Mouse (Mus musculus): ENCODE results near the gene Acss2.
"Not testable (repeated sequence)": the region's sequence is repeated elsewhere in the genome, so short reads cannot be mapped to it uniquely, and the experiment has no call there.

The Acss2 gene

GRCm38 (mm10) chr2:155585486-155585885 lies 67.7 kb downstream of the Acss2 start:
- intact Hi-C loops (cut with DNase I) = no loop called here

- intact Hi-C loops (cut with DNase I) = no loop called here
Observed at GRCm38 (mm10) chr2:155588136-155588535, 70.4 kb downstream of the Acss2 start.

- intact Hi-C loops (cut with DNase I) = no loop called here
Observed at GRCm38 (mm10) chr2:155589521-155589920, 71.8 kb downstream of the Acss2 start.

- intact Hi-C loops (cut with DNase I) = no loop called here
Observed at GRCm38 (mm10) chr2:155590876-155591275, 73.1 kb downstream of the Acss2 start.

GRCm38 (mm10) chr2:155591676-155592075 lies 73.9 kb downstream of the Acss2 start:
- intact Hi-C loops (cut with DNase I) = no loop called here

- intact Hi-C loops (cut with DNase I) = no loop called here
Observed at GRCm38 (mm10) chr2:155592137-155592853, 74.5 kb downstream of the Acss2 start, which contains the start of gene Gss. Gene Gss, minus strand, starts transcription at chr2:155592810.

GRCm38 (mm10) chr2:155592854-155593283 lies 75.1 kb downstream of the Acss2 start:
- intact Hi-C loops (cut with DNase I) = no loop called here

- intact Hi-C loops (cut with DNase I) = no loop called here
Observed at GRCm38 (mm10) chr2:155595516-155595915, 77.8 kb downstream of the Acss2 start.

- intact Hi-C loops (cut with DNase I) = no loop called here
Observed at GRCm38 (mm10) chr2:155603707-155604106, 86.0 kb downstream of the Acss2 start.

- intact Hi-C loops (cut with DNase I) = no loop called here
Observed at GRCm38 (mm10) chr2:155604560-155605235, 87.0 kb downstream of the Acss2 start.

GRCm38 (mm10) chr2:155605236-155605589 lies 87.5 kb downstream of the Acss2 start:
- intact Hi-C loops (cut with DNase I) = not testable (repeated sequence)

GRCm38 (mm10) chr2:155606360-155606759 lies 88.6 kb downstream of the Acss2 start:
- intact Hi-C loops (cut with DNase I) = no loop called here

GRCm38 (mm10) chr2:155610978-155611377 lies 93.2 kb downstream of the Acss2 start, which contains the start of gene Myh7b:
Gene Myh7b, plus strand, starts transcription at chr2:155611212.
- intact Hi-C loops (cut with DNase I) = no loop called here

GRCm38 (mm10) chr2:155611834-155612550 lies 94.2 kb downstream of the Acss2 start:
- intact Hi-C loops (cut with DNase I) = no loop called here

GRCm38 (mm10) chr2:155613326-155613755 lies 95.6 kb downstream of the Acss2 start:
- intact Hi-C loops (cut with DNase I) = no loop called here

GRCm38 (mm10) chr2:155613953-155614352 lies 96.2 kb downstream of the Acss2 start:
- intact Hi-C loops (cut with DNase I) = no loop called here

GRCm38 (mm10) chr2:155616971-155617370 lies 99.2 kb downstream of the Acss2 start:
- intact Hi-C loops (cut with DNase I) = no loop called here

GRCm38 (mm10) chr2:155619817-155620216 lies 102.1 kb downstream of the Acss2 start:
- intact Hi-C loops (cut with DNase I) = loop anchor here (2.0 kb wide), 1 partner anchor 103 kb away; the partner anchor contains the start of gene Acss2

GRCm38 (mm10) chr2:155622606-155623005 lies 104.9 kb downstream of the Acss2 start:
- intact Hi-C loops (cut with DNase I) = no loop called here

GRCm38 (mm10) chr2:155623996-155624395 lies 106.2 kb downstream of the Acss2 start:
- intact Hi-C loops (cut with DNase I) = no loop called here

- intact Hi-C loops (cut with DNase I) = no loop called here
Observed at GRCm38 (mm10) chr2:155624730-155625129, 107.0 kb downstream of the Acss2 start.

GRCm38 (mm10) chr2:155626277-155626676 lies 108.5 kb downstream of the Acss2 start:
- intact Hi-C loops (cut with DNase I) = loop anchor here (2.0 kb wide), 1 partner anchor 113 kb away; no protein-coding TSS in a partner anchor
